10 mouse cellular contexts compared by ENCODE assay signal in genomic region chr15:27859590-27859989, GRCm38 (mm10).
DNase-seq lines count a peak whose midpoint lies in the region; ATAC-seq lines count a peak whose summit lies in the region.
"Had no signal": no experiment of that assay in that cellular context is flagged by ENCODE, and none has a peak within 500 bp of the region (broad histone marks: within the 10 kb centered on the region; RNA-seq: fewer than 3 reads in every experiment).

No protein-coding gene starts in this region.

- DNase-seq in frontal cortex, postnatal 14 days (ENCODE audit: low spot score in 2 of 2), result no peak
- peak; percentile 40 to 64 for DNase-seq in left cerebral cortex, postnatal 14 days (ENCODE audit: low spot score in 2 of 2)
- DNase-seq in left cerebral cortex, adult 8-10 months (ENCODE audit: low spot score in 2 of 2), result no peak
- DNase-seq in T-cell, adult 2 months (ENCODE audit: low spot score), result peak; percentile 23
- DNase-seq in splenic B cell, adult 2 months (ENCODE audit: low read depth, low spot score), result peak; percentile 60
- no peak for DNase-seq in Muller cell, postnatal 12 days (ENCODE audit: inconsistent ontology term)
- DNase-seq: retina, postnatal 1 day had no signal

- intact Hi-C loops in left cerebral cortex, postnatal 14 days (cut with DNase I), result no loop called here

- H3K36me3 ChIP-seq in splenic B cell, adult 2 months (ENCODE audit: control insufficient read depth, insufficient read depth, low read length, poor library complexity, severe bottlenecking), result no peaks in the 10 kb centered on the region

- H3K27me3 ChIP-seq in splenic B cell, adult 2 months (ENCODE audit: control insufficient read depth, insufficient read depth, low read length, poor library complexity, severe bottlenecking), result no peaks in the 10 kb centered on the region
- H3K27me3 ChIP-seq: stomach, embryonic 15.5 days had no signal

- ATAC-seq in frontal cortex, adult (ENCODE audit: low TSS enrichment), result peak; percentile 39; the same call in 1 of the 2 replicates
- ATAC-seq in erythroblast, adult 5-6 weeks (replicated peaks; ENCODE audit: low FRiP score, poor library complexity, severe bottlenecking), result no peak

Comparison
In these comparisons a context has a peak if more than half of its experiments do, and no peak if none do; other contexts are left out.
1. DNase-seq: peak in left cerebral cortex, postnatal 14 days (2 of 2), T-cell, adult 2 months (single experiment) and splenic B cell, adult 2 months (single experiment); none in frontal cortex, postnatal 14 days (0 of 2), left cerebral cortex, adult 8-10 months (0 of 2) and Muller cell, postnatal 12 days (single experiment).